Mouse (Mus musculus): ENCODE data around the gene 1700001P01Rik. TPM values are rescaled to one million over a fixed set of nuclear protein-coding genes. Genes with fewer than 3 reads are reported as not detected.

Gene 1700001P01Rik
- total RNA-seq, 2 experiments from 2014 or later = 0.87 TPM; not detected in 1

- DNase-seq (ENCODE audit: low spot score in 2 of 2) = no peak
Observed at GRCm38 (mm10) chr11:97810356-97810755, 34.6 kb upstream of the 1700001P01Rik start.

GRCm38 (mm10) chr11:97809235-97810121 is 33.8 kb upstream of the 1700001P01Rik start:
- no peak for DNase-seq (ENCODE audit: low spot score in 2 of 2)

GRCm38 (mm10) chr11:97808621-97809234 is 33.0 kb upstream of the 1700001P01Rik start:
- DNase-seq (ENCODE audit: low spot score in 2 of 2) = no peak

DNA sequence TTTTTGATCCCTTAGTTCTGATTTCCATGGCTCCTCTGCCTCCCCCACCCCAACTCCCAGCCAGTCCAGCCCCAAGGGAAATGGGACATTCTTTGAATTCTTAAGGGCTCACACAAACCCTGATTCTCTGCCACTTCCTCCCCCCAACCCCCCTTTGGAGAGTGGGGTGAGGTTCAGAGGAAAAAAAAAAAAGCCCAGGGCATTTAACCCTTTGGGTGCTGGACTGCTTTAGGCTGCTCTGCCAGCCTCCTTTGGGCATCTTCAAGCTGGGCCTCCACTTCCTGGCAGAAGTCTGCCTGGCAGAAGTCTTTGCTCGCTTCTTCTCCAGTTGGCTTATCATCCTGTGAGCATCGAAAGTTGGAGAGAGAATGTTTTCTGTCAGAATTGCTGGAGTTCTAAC is 32.4 kb upstream of the 1700001P01Rik start:
- DNase-seq (ENCODE audit: low spot score in 2 of 2) = no peak

GRCm38 (mm10) chr11:97807626-97808025 is 31.9 kb upstream of the 1700001P01Rik start:
- DNase-seq (ENCODE audit: low spot score in 2 of 2) = no peak

DNA sequence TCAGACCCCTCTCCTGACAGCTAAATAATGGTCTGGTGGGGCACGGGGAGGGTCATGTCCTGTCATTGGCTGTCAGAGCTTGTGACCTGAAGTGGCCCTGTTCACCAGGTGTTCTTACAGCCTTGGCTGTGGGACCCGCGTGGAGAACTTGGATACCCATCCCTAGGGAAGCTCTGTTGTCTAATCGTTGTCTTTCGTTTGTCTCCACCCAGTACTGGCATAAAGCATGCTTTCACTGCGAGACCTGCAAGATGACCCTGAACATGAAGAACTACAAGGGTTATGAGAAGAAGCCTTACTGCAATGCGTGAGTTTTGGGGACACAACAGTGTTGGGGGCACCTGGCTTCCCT is 30.9 kb upstream of the 1700001P01Rik start:
- DNase-seq (ENCODE audit: low spot score in 2 of 2) = no peak

DNA sequence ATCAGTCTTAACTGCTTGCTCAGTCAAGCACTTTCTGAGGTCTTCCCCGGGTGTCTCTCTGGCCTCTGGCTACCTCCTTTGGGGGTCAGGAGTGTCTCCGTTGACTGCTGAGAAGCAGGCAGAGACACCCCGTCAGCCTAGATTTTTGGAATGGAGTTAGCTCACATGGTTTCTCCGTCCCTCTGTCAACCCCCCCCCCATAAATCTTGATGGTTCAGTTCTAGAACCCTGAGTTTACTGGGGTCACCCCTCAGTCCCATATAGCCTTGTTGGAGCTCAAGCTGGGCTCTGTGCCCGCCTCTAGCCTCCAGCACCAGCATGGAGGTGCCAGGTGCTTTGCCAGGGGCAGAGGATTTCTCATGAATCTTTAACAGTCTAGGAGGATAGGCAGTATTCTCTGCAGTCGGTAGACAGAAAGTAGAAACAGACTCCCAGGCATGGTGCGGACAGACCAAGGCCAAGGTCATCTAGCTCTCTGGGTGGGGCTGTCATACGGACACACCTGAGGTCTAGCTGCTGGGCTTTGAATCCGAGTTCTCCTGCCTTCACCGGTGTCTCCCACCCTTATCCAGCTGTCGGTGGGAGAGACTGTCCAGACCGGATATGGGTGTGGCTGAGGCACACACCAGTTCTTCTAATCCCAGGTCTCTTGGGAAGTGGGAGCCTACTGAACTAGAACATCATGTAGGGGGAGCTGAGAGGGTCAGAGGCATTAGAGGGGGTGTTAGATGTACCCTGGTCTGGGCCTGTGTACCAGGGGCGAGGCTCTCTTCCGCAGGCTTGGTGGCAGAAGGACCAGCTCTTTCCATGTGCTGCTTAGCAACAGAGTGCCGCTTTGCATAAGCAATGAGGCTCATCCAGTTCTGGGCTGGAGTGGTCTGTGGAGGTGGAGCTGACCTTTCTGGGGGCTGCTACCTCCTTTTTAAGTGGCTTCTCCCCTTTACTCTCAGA is 30.2 kb upstream of the 1700001P01Rik start:
- DNase-seq (ENCODE audit: low spot score in 2 of 2) = no peak

DNA sequence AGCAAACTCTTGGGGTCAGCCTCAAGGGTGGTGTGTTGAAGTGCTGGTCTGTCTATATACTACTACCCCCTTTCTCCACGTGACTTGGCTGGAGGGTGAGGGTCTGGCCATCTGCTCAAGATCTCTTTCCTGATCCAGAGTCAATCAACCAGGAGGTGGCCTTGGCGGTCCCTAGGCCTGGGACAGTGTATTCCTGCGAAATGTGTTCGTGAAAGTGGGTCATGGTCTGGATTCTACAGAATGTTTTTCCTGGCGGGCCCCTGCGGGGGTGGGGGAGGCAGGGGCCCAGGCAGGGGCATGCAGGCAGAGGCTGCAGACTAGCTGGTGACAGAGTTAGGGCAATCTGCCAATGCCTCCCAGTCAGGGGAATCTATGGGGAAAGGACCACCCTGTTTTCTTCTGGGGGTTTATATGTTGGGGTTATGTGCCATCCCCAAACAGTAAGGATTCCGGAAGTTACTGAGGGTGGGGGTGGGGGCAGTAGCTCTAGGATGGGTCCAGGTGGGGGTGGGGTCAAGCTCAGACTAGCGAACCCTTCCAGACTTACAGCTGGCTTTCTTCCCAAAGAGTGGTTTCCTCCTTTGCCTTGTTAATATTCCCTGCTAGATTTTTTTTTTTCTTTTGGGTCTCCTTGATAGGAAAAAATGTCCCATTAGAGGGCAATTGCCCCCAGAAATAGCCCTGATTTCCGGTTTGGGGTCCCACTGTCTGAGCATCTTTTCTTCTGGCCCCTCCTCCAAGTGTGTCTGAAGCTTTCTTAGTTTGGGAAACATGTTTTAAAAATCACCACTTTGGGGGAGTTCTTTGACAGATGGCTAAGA is 29.3 kb upstream of the 1700001P01Rik start:
- no peak for DNase-seq (ENCODE audit: low spot score in 2 of 2)

DNA sequence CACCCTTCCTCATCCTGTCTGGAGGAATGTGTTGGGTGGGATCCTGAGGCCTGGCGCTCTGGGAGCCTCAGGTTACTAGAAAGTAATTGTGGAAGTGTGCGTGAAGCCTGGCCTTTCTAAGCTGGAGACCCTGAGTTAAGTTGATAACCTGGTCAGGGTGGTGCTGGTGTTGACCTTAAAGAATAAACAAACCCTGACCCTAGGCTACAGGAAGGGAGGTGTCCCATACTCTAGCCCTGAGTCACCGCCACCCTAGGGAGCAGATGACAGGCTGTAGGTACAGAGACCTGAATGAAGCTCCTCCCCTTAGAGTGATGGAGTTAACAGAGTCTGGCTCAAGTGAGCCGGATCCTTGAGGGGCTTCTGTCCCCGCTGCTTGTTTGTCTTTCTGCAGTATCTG is 28.1 kb upstream of the 1700001P01Rik start:
- DNase-seq (ENCODE audit: low spot score in 2 of 2) = no peak

DNA sequence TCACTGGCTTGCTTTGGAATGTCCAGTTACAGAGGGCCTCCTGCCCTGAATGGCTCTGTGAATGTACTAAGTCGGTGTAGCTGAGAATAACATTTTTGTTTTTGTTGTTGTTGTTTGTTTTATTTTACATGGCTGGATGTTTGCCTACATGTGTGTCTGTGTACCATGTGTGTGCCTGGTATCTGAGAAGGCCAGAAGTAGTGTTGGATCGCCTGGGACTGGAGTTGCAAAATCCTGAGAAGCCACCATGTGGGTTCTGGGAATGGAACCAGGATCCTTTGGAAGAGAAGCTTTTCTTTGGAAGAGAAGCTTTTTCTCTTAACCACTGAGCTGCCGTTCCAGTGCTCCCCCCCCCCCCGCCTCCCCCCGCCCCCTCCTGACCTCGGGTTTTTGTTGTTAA is 26.8 kb upstream of the 1700001P01Rik start:
- DNase-seq (ENCODE audit: low spot score in 2 of 2) = no peak

- DNase-seq (ENCODE audit: low spot score in 2 of 2) = no peak
Observed at GRCm38 (mm10) chr11:97802194-97802470, 26.4 kb upstream of the 1700001P01Rik start.

DNA sequence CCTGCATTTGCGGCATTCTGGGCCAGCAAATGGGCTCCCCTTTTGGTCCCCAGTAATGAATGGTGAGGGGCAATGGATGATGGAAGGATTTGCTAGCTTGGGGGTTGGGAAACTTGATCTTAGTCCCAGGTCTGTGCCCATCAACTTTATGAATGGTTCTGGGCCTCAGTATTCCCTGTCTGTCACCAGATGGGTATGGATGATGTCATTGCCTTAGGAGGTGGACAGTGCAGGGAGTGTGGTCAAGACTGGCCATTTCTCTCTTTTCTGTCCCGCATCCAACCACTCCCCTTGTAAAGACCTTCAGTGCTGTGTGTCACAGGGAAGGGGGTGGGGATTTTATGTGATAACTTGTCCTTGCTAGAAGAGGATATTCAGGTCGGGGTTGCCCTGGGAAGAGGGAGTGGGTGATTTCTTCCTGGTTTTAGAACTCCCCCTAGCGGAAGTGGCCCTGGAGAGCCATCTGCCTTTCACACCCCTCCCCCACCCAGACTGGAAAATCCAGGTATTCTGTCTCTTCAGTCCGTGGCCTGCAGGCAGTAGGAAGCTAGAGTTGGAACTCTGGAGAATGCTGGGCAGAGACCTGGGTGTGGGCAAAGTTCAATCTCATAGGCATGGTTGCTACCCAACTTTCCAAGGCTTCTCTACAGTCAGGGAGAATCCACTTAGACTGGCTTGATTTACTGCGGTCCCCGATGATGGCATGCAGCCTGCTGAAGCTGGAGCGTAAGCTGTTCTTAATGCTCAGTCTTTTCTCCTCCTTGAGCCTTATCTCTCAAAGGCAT is 25.9 kb upstream of the 1700001P01Rik start:
- peak in 1 of 2 experiments; percentile 62 for DNase-seq (ENCODE audit: low spot score in 2 of 2)

- no peak for DNase-seq (ENCODE audit: low spot score in 2 of 2)
Observed at GRCm38 (mm10) chr11:97800691-97801408, 25.1 kb upstream of the 1700001P01Rik start.

- peak; percentile 35 to 59 for DNase-seq (ENCODE audit: low spot score in 2 of 2)
Observed at GRCm38 (mm10) chr11:97799994-97800690, 24.4 kb upstream of the 1700001P01Rik start.

GRCm38 (mm10) chr11:97799146-97799993 is 23.7 kb upstream of the 1700001P01Rik start:
- DNase-seq (ENCODE audit: low spot score in 2 of 2) = peak; percentile 77

DNA sequence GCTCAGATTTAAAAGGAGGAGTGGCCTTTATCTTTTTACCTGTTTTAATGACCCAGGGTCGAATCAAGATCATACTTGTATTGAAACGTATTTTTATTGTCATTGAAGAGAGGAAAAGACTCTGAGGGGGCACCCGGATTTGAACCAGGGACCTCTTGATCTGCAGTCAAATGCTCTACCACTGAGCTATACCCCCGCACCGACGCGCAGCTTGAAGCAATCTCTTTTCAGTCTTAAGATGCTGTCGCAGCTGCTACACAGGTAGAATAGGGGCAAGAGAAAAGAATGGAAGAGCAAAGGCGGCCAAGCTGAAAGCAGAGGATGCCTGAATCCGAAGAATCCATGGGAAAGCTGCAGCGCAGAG is 23.0 kb upstream of the 1700001P01Rik start, which contains the start of gene Lasp1:
Lasp1 (plus strand) TSS at position 219 of the 364 bp plus-strand sequence.
- DNase-seq (ENCODE audit: low spot score in 2 of 2) = peak; percentile 74 to 78

- DNase-seq (ENCODE audit: low spot score in 2 of 2) = no peak
Observed at GRCm38 (mm10) chr11:97798083-97798435, 22.3 kb upstream of the 1700001P01Rik start.

Data from adrenal gland, postnatal 4 days (tissue).